Mouse (Mus musculus) neural tube, embryonic 15.5 days (tissue): ENCODE measurements at regions not wholly inside any gene's neighbourhood (a gene's known extent, or its start where the extent isn't known, plus 50 kb on each side); places are given as distances from the start of the nearest gene placed in this dataset.

Experiments
- ATAC-seq: fragments of 200-750 bp; cut with Nextera tagmentation; 2 replicates; pipeline ENCODE4 v1.8.0; 2017; ENCODE audit warnings: mild to moderate bottlenecking, moderate TSS enrichment, moderate library complexity; ENCODE audit not compliant: low FRiP score
- H3K27ac ChIP-seq: fragments of 300-500 bp; sonication (generic); replicated peaks from 2 replicates; pipeline ENCODE4 v1.5.1; 2015; ENCODE audit warnings: mild to moderate bottlenecking, inconsistent platforms
- H3K27me3 ChIP-seq: fragments of 300-500 bp; sonication (generic); replicated peaks from 2 replicates; pipeline ENCODE4 v1.6.1; 2015; ENCODE audit warnings: inconsistent platforms
- H3K36me3 ChIP-seq: fragments of 300-500 bp; sonication (generic); 2 replicates; pipeline ENCODE4 v1.6.1; 2015; ENCODE audit warnings: inconsistent platforms
- H3K4me1 ChIP-seq: fragments of 300-500 bp; sonication (generic); 2 replicates; pipeline ENCODE4 v1.6.1; 2015; ENCODE audit warnings: inconsistent platforms
- H3K4me2 ChIP-seq: fragments of 300-500 bp; sonication (generic); 2 replicates; pipeline ENCODE4 v1.6.1; 2015; ENCODE audit warnings: inconsistent platforms, mild to moderate bottlenecking, moderate library complexity
- H3K4me3 ChIP-seq: fragments of 300-500 bp; sonication (generic); replicated peaks from 2 replicates; pipeline ENCODE4 v1.5.1; 2015; ENCODE audit warnings: mild to moderate bottlenecking, inconsistent platforms
- H3K9ac ChIP-seq: fragments of 300-500 bp; sonication (generic); replicated peaks from 2 replicates; pipeline ENCODE4 v1.6.1; 2015; ENCODE audit warnings: mild to moderate bottlenecking, inconsistent platforms
- H3K9me3 ChIP-seq: fragments of 300-500 bp; sonication (generic); replicated peaks from 2 replicates; pipeline ENCODE4 v1.6.1; 2016; ENCODE audit warnings: inconsistent platforms
- WGBS: fragments of 180-500 bp; shearing (Covaris S2); methylation state at CpG from one replicate; pipeline ENCODE4 v1.1.7; 2015; ENCODE audit warnings: mixed read lengths; 5-methylcytosine and 5-hydroxymethylcytosine counted together

DNA sequence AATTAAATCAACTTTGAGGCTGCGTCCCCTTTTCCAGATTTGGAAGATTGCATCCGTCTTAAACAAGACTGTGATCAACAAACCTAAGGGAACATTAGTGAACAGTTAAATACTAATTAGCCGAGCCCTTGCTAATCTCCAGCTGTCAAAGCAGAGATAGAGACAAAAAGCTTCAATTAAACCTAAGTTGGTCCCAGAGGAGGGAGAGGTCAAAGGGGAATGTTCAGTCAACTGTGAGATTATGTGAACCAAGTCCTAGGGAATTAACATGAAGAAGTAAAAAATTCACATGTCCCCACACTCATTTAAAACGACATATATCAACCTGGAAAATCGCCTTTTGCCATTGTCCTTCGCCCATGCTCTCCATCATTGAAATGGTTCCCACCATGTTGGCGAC, 59.7 kb upstream of the Tbx20 start:
- Histone ChIP-seq H3K27ac (no peak overlapping the region), H3K9ac (no peak overlapping the region), H3K4me2 (no peak overlapping the region), H3K4me1 (no peaks in the 10 kb centered on the region), H3K27me3 (no peaks in the 10 kb centered on the region), H3K36me3 (no peaks in the 10 kb centered on the region), H3K4me3 (no peak overlapping the region), H3K9me3 (no peaks in the 10 kb centered on the region)
- WGBS = 44% methylated on average over 7 of the region's 7 CpGs
- ATAC-seq = no peak

DNA sequence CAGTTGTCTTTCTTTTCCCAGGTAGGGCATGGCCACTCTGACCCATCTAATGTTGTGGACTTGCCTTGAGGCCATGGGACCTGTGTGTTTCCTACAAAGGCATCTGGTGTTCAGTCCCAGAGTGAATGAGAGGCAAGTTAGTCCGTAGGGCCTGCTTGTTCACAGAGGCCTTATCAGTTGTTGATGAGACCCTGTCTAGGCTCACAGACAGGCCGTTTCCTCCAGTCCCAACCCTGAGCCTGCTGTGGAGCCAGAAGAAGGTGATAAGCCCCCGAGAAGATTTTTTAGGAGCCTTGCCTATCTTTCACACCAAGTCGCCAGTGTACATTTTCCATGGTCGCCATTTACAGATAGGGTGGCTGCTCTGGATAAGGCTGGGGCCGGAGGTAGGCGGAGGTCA, 74.1 kb upstream of the Tbx20 start:
- no peak for ATAC-seq
- Histone ChIP-seq H3K27me3 (no peaks in the 10 kb centered on the region), H3K4me2 (no peak overlapping the region), H3K4me1 (no peaks in the 10 kb centered on the region), H3K27ac (no peak overlapping the region), H3K9me3 (no peaks in the 10 kb centered on the region), H3K4me3 (no peak overlapping the region), H3K9ac (no peak overlapping the region), H3K36me3 (no peaks in the 10 kb centered on the region)
- 86% methylated on average over 7 of the region's 7 CpGs for WGBS

DNA sequence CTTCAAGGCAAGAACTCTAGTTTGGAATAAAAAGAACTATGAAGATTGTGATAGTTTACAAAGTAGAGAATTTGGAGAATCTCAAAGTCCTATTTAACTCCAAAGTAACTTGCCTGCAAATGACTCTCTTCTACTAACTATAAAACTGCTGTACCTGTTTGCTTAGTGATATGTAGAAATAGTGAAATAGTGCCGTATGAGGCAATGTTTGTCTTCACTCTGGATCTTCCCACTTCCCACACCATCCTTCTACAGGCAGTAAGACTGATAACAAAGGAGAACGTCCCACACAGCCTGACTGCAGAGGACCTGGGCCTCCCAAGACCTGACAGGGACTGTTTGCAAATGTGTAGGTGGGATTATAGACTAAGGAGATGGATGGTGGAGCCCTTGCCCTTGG, 85.4 kb upstream of the Tbx20 start:
- no peak overlapping the region for H3K27ac ChIP-seq
- no peak overlapping the region for H3K9ac ChIP-seq
- no peaks in the 10 kb centered on the region for H3K27me3 ChIP-seq
- WGBS = 84% methylated on average over 2 of the region's 2 CpGs
- H3K9me3 ChIP-seq = no peaks in the 10 kb centered on the region
- H3K36me3 ChIP-seq = no peaks in the 10 kb centered on the region
- ATAC-seq = no peak
- H3K4me3 ChIP-seq = no peak overlapping the region
- H3K4me1 ChIP-seq = 0 out of 2 replicates have a peak, but pooled peaks cover 2% of the 10 kb centered on the region
- H3K4me2 ChIP-seq = no peak overlapping the region

DNA sequence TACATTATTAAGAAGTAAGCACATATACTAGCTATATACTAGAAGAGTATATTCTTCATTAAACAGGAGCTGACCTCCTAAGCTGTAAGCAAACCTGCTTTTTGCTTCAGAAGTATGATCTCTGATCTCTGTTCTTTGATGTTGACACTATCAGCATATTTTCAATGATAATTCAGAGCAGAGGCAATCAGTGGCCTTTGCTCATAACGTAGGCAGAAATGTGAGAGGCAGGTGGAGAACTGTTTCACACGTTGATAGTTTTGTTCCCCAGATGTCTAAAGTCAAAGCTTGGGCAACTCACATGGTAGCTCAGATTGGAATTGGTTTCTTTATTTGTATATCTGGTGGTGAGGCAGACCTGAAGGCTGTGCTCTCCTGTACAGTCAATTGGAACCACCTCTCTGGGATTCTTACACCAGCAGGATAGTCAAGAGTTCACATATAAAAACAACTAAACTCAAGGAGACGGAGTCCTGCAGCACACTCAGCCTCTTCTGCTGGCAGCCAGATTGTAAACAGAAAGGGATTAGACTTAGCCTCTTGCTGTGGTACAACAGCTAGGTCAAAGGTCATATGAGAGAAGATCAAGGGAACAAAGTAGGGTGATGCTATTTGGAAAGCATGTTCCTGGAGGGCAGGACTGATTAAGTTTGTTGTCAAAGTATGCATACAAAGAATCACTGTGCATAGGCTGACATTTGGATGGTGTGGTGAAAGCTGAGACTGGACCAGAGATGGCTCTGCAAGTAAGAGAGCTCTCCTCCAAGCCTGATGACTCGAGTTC, 92.5 kb upstream of the Tbx20 start:
- Histone ChIP-seq H3K9ac (no peak overlapping the region), H3K9me3 (no peaks in the 10 kb centered on the region), H3K4me3 (no peak overlapping the region), H3K27ac (no peak overlapping the region), H3K4me1 (no peaks in the 10 kb centered on the region), H3K36me3 (no peaks in the 10 kb centered on the region), H3K4me2 (no peak overlapping the region), H3K27me3 (no peaks in the 10 kb centered on the region)
- WGBS = 84% methylated on average over 4 of the region's 4 CpGs
- ATAC-seq = no peak

DNA sequence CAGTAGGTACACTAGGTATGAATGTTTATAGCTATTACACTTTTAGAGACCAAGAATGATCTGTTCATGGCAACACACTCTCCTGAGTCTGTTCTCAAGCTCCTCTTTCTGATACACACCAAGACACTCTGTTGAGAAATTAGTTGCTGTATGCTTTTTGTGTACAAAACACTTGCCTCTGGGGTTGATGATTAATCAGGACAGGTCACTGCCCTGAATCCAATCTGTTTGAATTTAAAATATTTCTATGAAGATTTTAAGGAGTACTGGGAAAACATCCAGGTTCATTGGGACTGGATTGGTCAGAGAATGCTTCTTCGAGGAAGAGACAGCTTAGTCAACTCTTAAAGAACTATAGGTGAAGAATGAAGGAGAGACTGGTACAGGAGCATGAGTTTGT, 94.6 kb upstream of the Tbx20 start:
- H3K4me2 ChIP-seq = no peak overlapping the region
- no peak overlapping the region for H3K27ac ChIP-seq
- no peak for ATAC-seq
- H3K9me3 ChIP-seq = no peaks in the 10 kb centered on the region
- no peak overlapping the region for H3K9ac ChIP-seq
- no peaks in the 10 kb centered on the region for H3K4me1 ChIP-seq
- no peak overlapping the region for H3K4me3 ChIP-seq
- WGBS = 95% methylated on average over 1 of the region's 1 CpGs
- H3K27me3 ChIP-seq = no peaks in the 10 kb centered on the region
- no peaks in the 10 kb centered on the region for H3K36me3 ChIP-seq

DNA sequence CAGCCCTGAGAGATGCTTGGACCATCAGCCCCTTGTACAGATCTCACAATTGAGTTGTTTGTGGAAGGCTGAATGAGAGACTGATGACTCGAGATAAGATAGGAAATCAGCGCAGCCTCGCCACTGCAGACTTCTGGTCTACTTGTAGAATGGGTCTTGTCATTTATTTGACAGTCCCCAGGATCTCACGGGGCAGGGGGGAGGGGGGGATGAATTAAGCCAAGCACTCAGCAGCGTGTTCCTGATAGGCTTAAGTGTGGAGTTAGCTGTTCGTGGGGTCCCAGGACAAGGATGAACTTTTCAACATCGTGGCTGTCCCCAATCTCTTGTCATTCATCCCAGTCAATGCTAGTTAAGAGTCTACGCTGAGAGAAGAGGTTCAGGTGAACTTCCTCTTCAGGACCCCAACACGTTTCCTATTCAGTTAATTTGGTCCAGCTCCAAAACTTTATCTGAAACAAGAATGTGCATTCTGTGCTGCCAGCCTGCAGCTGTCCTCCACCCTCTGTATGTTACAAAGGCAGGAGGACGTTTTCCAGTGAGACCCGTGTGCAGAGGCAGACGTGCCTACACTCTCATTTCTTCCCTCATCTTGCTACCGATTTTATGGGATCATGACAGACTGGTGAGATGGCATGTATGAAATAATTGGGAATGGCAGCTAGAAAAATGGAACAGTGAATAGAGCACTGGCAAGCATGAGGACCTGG, 100.5 kb upstream of the Tbx20 start:
- Histone ChIP-seq H3K4me3 (no peak overlapping the region), H3K36me3 (no peaks in the 10 kb centered on the region), H3K4me2 (no peak overlapping the region), H3K4me1 (no peaks in the 10 kb centered on the region), H3K27ac (no peak overlapping the region), H3K9ac (no peak overlapping the region), H3K27me3 (no peaks in the 10 kb centered on the region), H3K9me3 (no peaks in the 10 kb centered on the region)
- no peak for ATAC-seq
- WGBS = 86% methylated on average over 13 of the region's 13 CpGs

DNA sequence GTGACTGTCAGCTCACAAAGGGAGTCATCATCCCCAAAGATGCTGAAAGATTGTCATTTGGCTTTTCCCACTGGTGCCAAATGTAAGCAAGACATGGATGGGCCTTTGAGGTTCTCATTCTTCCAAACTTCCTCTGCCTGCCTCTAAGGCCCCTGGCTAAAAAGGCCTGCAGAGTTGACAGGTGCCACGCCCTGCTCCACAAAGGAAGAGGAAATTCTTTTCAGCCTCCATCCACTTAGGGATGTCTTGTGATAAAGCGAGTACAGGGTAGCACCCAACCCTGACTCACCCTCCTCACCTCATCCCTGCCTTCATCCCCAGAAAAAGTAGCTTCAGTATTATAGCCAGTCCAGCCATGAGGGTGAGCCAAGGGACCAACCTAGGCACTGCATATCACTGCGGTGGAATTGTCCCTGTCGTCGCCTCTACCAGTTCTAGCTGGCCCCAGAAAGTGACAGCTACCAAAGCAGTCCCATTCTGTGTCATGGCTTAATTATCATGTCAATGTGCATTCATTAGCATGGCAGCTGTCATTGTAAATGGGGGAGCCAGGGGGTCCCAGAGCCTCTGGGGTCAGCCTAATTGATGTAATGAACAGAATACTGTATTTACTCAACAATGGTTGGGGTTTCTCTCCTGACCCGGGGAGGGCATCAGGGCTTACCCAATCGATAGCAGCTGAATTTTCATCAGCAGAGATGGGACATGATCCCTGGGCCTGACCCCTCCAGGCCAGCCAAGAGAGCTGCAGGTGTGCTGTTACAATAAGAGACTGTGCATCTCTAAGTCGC, 104.5 kb upstream of the Tbx20 start:
- no peak overlapping the region for H3K27ac ChIP-seq
- 0 out of 2 replicates have a peak, but pooled peaks cover 3% of the 10 kb centered on the region for H3K27me3 ChIP-seq
- H3K4me2 ChIP-seq = no peak overlapping the region
- H3K9me3 ChIP-seq = no peaks in the 10 kb centered on the region
- ATAC-seq = no peak
- H3K4me1 ChIP-seq = no peaks in the 10 kb centered on the region
- 28% methylated on average over 8 of the region's 8 CpGs for WGBS
- no peak overlapping the region for H3K4me3 ChIP-seq
- H3K9ac ChIP-seq = no peak overlapping the region
- H3K36me3 ChIP-seq = no peaks in the 10 kb centered on the region

DNA sequence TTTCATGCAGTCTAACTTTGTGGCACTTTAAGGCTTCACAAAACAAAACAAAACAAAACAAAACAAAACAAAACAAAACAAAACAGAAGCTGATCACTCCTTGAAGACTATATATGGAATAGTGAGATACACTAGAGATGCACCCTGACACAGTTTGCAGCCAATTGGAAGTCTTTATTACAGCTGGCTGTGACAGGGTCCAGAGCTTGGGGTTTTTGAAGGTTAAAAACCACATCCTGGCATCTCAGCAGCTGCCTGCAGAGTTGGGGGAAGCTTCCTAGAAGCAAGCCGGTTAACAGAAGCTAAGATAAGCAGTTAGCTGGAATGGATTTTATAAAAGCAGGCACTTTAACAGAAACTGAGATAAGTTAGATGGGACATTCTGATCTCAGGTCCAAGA, 105.6 kb upstream of the Tbx20 start:
- H3K4me3 ChIP-seq = no peak overlapping the region
- no peaks in the 10 kb centered on the region for H3K4me1 ChIP-seq
- no peak overlapping the region for H3K4me2 ChIP-seq
- no peak overlapping the region for H3K27ac ChIP-seq
- H3K27me3 ChIP-seq = 0 out of 2 replicates have a peak, but pooled peaks cover 3% of the 10 kb centered on the region
- no peaks in the 10 kb centered on the region for H3K9me3 ChIP-seq
- H3K9ac ChIP-seq = no peak overlapping the region
- no peaks in the 10 kb centered on the region for H3K36me3 ChIP-seq
- WGBS = 84% methylated on average over 1 of the region's 1 CpGs
- no peak for ATAC-seq

DNA sequence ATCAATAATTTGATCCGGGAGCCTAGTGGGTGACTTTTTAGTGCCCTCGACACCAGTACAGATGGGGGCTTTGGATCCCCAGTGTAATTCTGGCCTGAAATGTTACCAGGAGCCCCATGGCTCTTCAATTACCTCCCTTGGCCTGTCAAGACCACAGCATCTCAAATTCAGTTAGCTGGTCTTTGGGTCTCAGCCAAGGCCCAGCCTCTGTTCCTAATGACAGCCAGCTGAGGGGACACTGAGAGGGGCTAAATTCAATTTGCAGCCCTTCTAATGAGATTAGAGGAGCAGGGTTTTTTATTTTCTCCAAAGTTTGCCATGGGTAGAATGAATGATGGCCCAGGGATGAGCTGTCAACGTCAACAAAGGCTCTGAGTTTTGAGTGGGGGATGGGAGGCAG, 109.9 kb upstream of the Tbx20 start:
- no peak for ATAC-seq
- Histone ChIP-seq H3K9ac (no peak overlapping the region), H3K4me2 (no peak overlapping the region), H3K9me3 (no peaks in the 10 kb centered on the region), H3K4me1 (no peaks in the 10 kb centered on the region), H3K27ac (no peak overlapping the region), H3K36me3 (no peaks in the 10 kb centered on the region), H3K4me3 (no peak overlapping the region), H3K27me3 (0 out of 2 replicates have a peak, but pooled peaks cover 3% of the 10 kb centered on the region)
- WGBS = 42% methylated on average over 3 of the region's 3 CpGs

DNA sequence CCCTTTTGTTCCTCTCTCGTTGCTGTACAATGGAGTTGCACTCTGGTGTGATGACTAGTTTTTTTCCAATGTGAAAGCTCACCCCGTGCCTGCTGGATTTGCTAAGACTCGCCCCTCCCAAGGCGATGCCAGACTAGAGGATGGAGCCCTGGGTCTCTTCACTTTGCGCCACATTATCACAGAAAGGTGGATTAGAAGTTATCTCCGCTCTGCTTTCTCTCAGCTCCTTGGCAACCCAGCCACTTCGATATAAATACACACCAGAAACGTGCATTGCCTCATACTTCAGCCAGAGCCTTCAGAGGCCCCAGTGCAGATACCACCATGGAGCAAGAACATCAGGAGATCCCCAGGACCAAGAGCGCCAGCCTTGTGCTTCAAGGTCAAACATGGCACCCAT, 114.2 kb upstream of the Tbx20 start:
- 87% methylated on average over 9 of the region's 9 CpGs for WGBS
- H3K9me3 ChIP-seq = no peaks in the 10 kb centered on the region
- no peak overlapping the region for H3K9ac ChIP-seq
- ATAC-seq = no peak
- no peaks in the 10 kb centered on the region for H3K36me3 ChIP-seq
- no peaks in the 10 kb centered on the region for H3K4me1 ChIP-seq
- no peak overlapping the region for H3K27ac ChIP-seq
- H3K4me2 ChIP-seq = no peak overlapping the region
- no peak overlapping the region for H3K4me3 ChIP-seq
- no peaks in the 10 kb centered on the region for H3K27me3 ChIP-seq

DNA sequence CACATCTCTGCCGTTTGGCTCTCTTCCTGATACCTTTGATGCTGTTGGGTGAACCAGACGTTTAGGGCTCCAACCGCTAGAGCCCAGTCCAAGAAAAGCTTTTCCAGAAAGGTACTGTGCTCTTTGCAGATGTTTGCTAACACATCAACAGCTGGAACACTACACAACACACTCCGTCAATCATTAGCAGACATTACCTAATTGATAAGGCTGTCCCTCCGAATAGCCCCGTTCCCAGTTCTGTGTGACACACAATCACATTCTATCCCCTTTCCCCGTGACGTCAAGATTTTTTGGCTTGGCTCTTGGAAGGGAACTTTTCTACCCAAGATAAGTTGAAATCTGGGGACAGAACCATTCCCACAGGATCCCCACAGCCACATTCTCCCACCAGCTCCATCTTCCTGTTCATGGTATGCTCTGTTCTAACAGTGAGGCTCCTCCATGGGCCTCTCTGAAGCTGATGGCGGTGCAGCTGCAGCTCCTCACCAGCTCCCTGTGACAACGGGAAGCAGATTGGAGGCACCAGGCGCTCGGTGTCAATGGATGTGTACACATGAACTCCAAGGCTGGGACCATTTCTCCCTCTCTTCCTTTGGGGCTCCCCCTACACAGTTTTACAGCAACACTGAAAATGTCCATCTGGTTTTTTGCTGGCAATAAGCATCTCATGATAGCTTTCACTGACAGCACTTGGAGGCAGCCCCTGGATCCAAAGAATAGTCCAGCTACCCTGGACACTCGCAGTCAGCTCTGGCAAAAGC, 122.6 kb upstream of the Tbx20 start:
- no peaks in the 10 kb centered on the region for H3K36me3 ChIP-seq
- no peak overlapping the region for H3K4me2 ChIP-seq
- no peaks in the 10 kb centered on the region for H3K9me3 ChIP-seq
- H3K27me3 ChIP-seq = no peaks in the 10 kb centered on the region
- no peak overlapping the region for H3K4me3 ChIP-seq
- H3K9ac ChIP-seq = no peak overlapping the region
- no peak for ATAC-seq
- H3K27ac ChIP-seq = no peak overlapping the region
- WGBS = 86% methylated on average over 13 of the region's 13 CpGs
- no peaks in the 10 kb centered on the region for H3K4me1 ChIP-seq
